Mouse (Mus musculus): ENCODE data around the gene Casp7. TPM values are rescaled to one million over a fixed set of nuclear protein-coding genes. Genes with fewer than 3 reads are reported as not detected.
A peak's percentile ranks its signal among the peaks of the same experiment; 100 is the strongest.
"Not testable (repeated sequence)": the region's sequence is repeated elsewhere in the genome, so short reads cannot be mapped to it uniquely, and the experiment has no call there.

Gene Casp7
- 28.7 and 31.6 TPM in 2 replicates for polyA plus RNA-seq (2015; fragmentation: Nextera tagmentation; extraction: Ambion mirVana)

- H3K36me3 ChIP-seq = no peaks in the 10 kb centered on the region
- WGBS = under 1% methylated on average over 76 of the region's 78 CpGs
- peak within 1 kb of the TSS; percentile 81 for H3K27ac ChIP-seq
- peaks cover 3% of the 10 kb centered on the region; the same call in 1 of the 2 replicates for H3K27me3 ChIP-seq (replicated peaks)
- no peaks in the 10 kb centered on the region for H3K9me3 ChIP-seq
- peak; percentile 63 for ATAC-seq (ENCODE audit: insufficient read depth, low FRiP score, low read depth)
- peak within 1 kb of the TSS; percentile 62 for H3K4me3 ChIP-seq (replicated peaks)
- H3K9ac ChIP-seq = peak within 1 kb of the TSS; percentile 68
- peaks cover 18% of the 10 kb centered on the region for H3K4me1 ChIP-seq
- H3K4me2 ChIP-seq = peak within 1 kb of the TSS; percentile 85
Measured at GRCm38 (mm10) chr19:56396669-56397621, at the start of gene Casp7. Gene Casp7 (plus strand): TSS chr19:56397129.

GRCm38 (mm10) chr19:56349295-56349694 lies 47.6 kb upstream of the Casp7 start:
- ATAC-seq (ENCODE audit: insufficient read depth, low FRiP score, low read depth) = no peak
- Histone ChIP-seq H3K4me2 (no peak overlapping the region), H3K4me1 (no peaks in the 10 kb centered on the region), H3K9me3 (no peaks in the 10 kb centered on the region), H3K36me3 (no peaks in the 10 kb centered on the region), H3K9ac (no peak overlapping the region), H3K4me3 (replicated peaks) (no peak overlapping the region), H3K27ac (no peak overlapping the region), H3K27me3 (replicated peaks) (no peaks in the 10 kb centered on the region)
- 39% methylated on average over 6 of the region's 6 CpGs for WGBS

GRCm38 (mm10) chr19:56353689-56354088 lies 43.2 kb upstream of the Casp7 start:
- no peak overlapping the region for H3K9ac ChIP-seq
- H3K4me1 ChIP-seq = no peaks in the 10 kb centered on the region
- no peak overlapping the region for H3K4me3 ChIP-seq (replicated peaks)
- no peak for ATAC-seq (ENCODE audit: insufficient read depth, low FRiP score, low read depth)
- 80% methylated on average over 10 of the region's 10 CpGs for WGBS
- H3K36me3 ChIP-seq = no peaks in the 10 kb centered on the region
- H3K4me2 ChIP-seq = no peak overlapping the region
- H3K9me3 ChIP-seq = no peaks in the 10 kb centered on the region
- no peaks in the 10 kb centered on the region for H3K27me3 ChIP-seq (replicated peaks)
- no peak overlapping the region for H3K27ac ChIP-seq

- ATAC-seq (ENCODE audit: insufficient read depth, low FRiP score, low read depth) = no peak
- Histone ChIP-seq H3K9ac (no peak overlapping the region), H3K4me3 (replicated peaks) (no peak overlapping the region), H3K27me3 (replicated peaks) (no peaks in the 10 kb centered on the region), H3K4me1 (no peaks in the 10 kb centered on the region), H3K9me3 (no peaks in the 10 kb centered on the region), H3K4me2 (no peak overlapping the region), H3K27ac (no peak overlapping the region), H3K36me3 (no peaks in the 10 kb centered on the region)
- 83% methylated on average over 12 of the region's 12 CpGs for WGBS
Measured at GRCm38 (mm10) chr19:56355201-56355600, 41.7 kb upstream of the Casp7 start.

GRCm38 (mm10) chr19:56356480-56357373 lies 40.2 kb upstream of the Casp7 start:
- Histone ChIP-seq H3K4me1 (no peaks in the 10 kb centered on the region), H3K9ac (no peak overlapping the region), H3K36me3 (no peaks in the 10 kb centered on the region), H3K27ac (no peak overlapping the region), H3K27me3 (replicated peaks) (no peaks in the 10 kb centered on the region), H3K4me3 (replicated peaks) (0 out of 2 replicates have a peak overlapping the region, but pooled peaks have one; percentile 9), H3K4me2 (peak overlapping the region; percentile 38), H3K9me3 (no peaks in the 10 kb centered on the region)
- 33% methylated on average over 17 of the region's 17 CpGs for WGBS
- peak; percentile 47; the same call in 1 of the 2 replicates for ATAC-seq (ENCODE audit: insufficient read depth, low FRiP score, low read depth)

GRCm38 (mm10) chr19:56357374-56357708 lies 39.6 kb upstream of the Casp7 start:
- H3K36me3 ChIP-seq; H3K4me1 ChIP-seq; H3K9ac ChIP-seq; ATAC-seq (ENCODE audit: insufficient read depth, low FRiP score, low read depth); H3K4me3 ChIP-seq (replicated peaks); H3K9me3 ChIP-seq; H3K4me2 ChIP-seq; H3K27ac ChIP-seq; H3K27me3 ChIP-seq (replicated peaks): not testable (repeated sequence)
- 62% methylated on average over 2 of the region's 2 CpGs for WGBS

GRCm38 (mm10) chr19:56358890-56359289 lies 38.0 kb upstream of the Casp7 start:
- Histone ChIP-seq H3K9ac (no peak overlapping the region), H3K4me1 (0 out of 2 replicates have a peak, but pooled peaks cover 5% of the 10 kb centered on the region), H3K4me2 (no peak overlapping the region), H3K27ac (no peak overlapping the region), H3K36me3 (no peaks in the 10 kb centered on the region), H3K27me3 (replicated peaks) (no peaks in the 10 kb centered on the region), H3K4me3 (replicated peaks) (no peak overlapping the region), H3K9me3 (no peaks in the 10 kb centered on the region)
- ATAC-seq (ENCODE audit: insufficient read depth, low FRiP score, low read depth) = no peak
- WGBS = 64% methylated on average over 2 of the region's 2 CpGs

- H3K9ac ChIP-seq = no peak overlapping the region
- H3K9me3 ChIP-seq = no peaks in the 10 kb centered on the region
- no peaks in the 10 kb centered on the region for H3K36me3 ChIP-seq
- H3K4me3 ChIP-seq (replicated peaks) = no peak overlapping the region
- H3K27me3 ChIP-seq (replicated peaks) = no peaks in the 10 kb centered on the region
- H3K4me2 ChIP-seq = peak overlapping the region; percentile 16; the same call in 1 of the 2 replicates
- ATAC-seq (ENCODE audit: insufficient read depth, low FRiP score, low read depth) = no peak
- H3K4me1 ChIP-seq = peaks cover 14% of the 10 kb centered on the region
- H3K27ac ChIP-seq = peak overlapping the region; percentile 73
- WGBS = 32% methylated on average over 15 of the region's 15 CpGs
Measured at GRCm38 (mm10) chr19:56363721-56364460, 33.0 kb upstream of the Casp7 start.

GRCm38 (mm10) chr19:56364563-56364962 lies 32.4 kb upstream of the Casp7 start:
- Histone ChIP-seq H3K9ac (no peak overlapping the region), H3K4me3 (replicated peaks) (no peak overlapping the region), H3K27me3 (replicated peaks) (no peaks in the 10 kb centered on the region), H3K9me3 (no peaks in the 10 kb centered on the region), H3K4me2 (no peak overlapping the region), H3K27ac (peak overlapping the region; percentile 73), H3K36me3 (no peaks in the 10 kb centered on the region), H3K4me1 (peaks cover 14% of the 10 kb centered on the region)
- WGBS = 48% methylated on average over 8 of the region's 8 CpGs
- ATAC-seq (ENCODE audit: insufficient read depth, low FRiP score, low read depth) = no peak; the same call in 1 of the 2 replicates

GRCm38 (mm10) chr19:56366168-56366567 lies 30.8 kb upstream of the Casp7 start:
- Histone ChIP-seq H3K4me1 (peaks cover 14% of the 10 kb centered on the region), H3K9me3 (no peaks in the 10 kb centered on the region), H3K27me3 (replicated peaks) (no peaks in the 10 kb centered on the region), H3K4me3 (replicated peaks) (no peak overlapping the region), H3K9ac (no peak overlapping the region), H3K27ac (peak overlapping the region; percentile 4; the same call in 1 of the 2 replicates), H3K36me3 (no peaks in the 10 kb centered on the region), H3K4me2 (no peak overlapping the region)
- ATAC-seq (ENCODE audit: insufficient read depth, low FRiP score, low read depth) = no peak
- WGBS = 69% methylated on average over 11 of the region's 11 CpGs

- Histone ChIP-seq H3K36me3 (no peaks in the 10 kb centered on the region), H3K9ac (no peak overlapping the region), H3K4me1 (peaks cover 14% of the 10 kb centered on the region), H3K4me3 (replicated peaks) (no peak overlapping the region), H3K4me2 (no peak overlapping the region), H3K9me3 (no peaks in the 10 kb centered on the region), H3K27ac (peak overlapping the region; percentile 4; the same call in 1 of the 2 replicates), H3K27me3 (replicated peaks) (no peaks in the 10 kb centered on the region)
- WGBS = 65% methylated on average over 9 of the region's 9 CpGs
- no peak for ATAC-seq (ENCODE audit: insufficient read depth, low FRiP score, low read depth)
Measured at GRCm38 (mm10) chr19:56366625-56367024, 30.3 kb upstream of the Casp7 start.
